ENCODE assay signal across 13 mouse cellular contexts in the genomic region with DNA sequence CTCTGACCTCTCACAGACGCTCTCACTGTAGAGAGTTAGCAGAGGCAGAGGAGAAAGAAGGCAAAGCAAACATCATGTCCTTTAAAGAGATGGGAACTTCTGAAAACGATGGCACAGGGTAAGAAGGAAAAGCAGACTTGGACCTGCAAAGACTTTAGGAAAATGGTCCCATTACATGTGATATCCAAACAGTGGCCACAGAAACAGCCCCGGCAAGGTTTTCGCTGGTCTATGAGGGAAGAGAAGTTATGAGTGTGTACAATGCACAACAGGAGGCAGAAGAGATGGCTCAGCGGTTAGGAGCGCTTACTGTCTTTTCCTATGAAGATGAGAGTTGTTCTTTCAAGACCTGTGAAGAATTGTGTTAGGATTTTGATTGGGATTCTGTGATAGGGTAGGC.
DNase-seq lines count a peak whose midpoint lies in the region; ATAC-seq lines count a peak whose summit lies in the region.
"Had no signal": no experiment of that assay in that cellular context is flagged by ENCODE, and none has a peak within 500 bp of the region (broad histone marks: within the 10 kb centered on the region; RNA-seq: fewer than 3 reads in every experiment).

No protein-coding gene starts in this region.

- no peaks in the 10 kb centered on the region for H3K36me3 ChIP-seq in heart, embryonic 10.5 days
- no peaks in the 10 kb centered on the region for H3K36me3 ChIP-seq in midbrain, embryonic 11.5 days (ENCODE audit: control insufficient read depth, insufficient read depth, low read length)
- H3K36me3 ChIP-seq in midbrain, embryonic 14.5 days (ENCODE audit: control insufficient read depth, insufficient read depth, low read length): no peaks in the 10 kb centered on the region
- H3K36me3 ChIP-seq: G1E had no signal

- no peak overlapping the region for H3K4me3 ChIP-seq in heart, embryonic 10.5 days
- H3K4me3 ChIP-seq in midbrain, embryonic 11.5 days (ENCODE audit: low read depth, low read length): no peak overlapping the region
- no peak overlapping the region for H3K4me3 ChIP-seq in midbrain, embryonic 14.5 days (replicated peaks; ENCODE audit: low read depth, low read length)

- H3K4me1 ChIP-seq in heart, embryonic 10.5 days: no peaks in the 10 kb centered on the region
- peaks cover 5% of the 10 kb centered on the region; the same call in 1 of the 2 replicates for H3K4me1 ChIP-seq in midbrain, embryonic 11.5 days (ENCODE audit: control insufficient read depth, insufficient read depth, low read length)
- no peaks in the 10 kb centered on the region for H3K4me1 ChIP-seq in midbrain, embryonic 14.5 days (ENCODE audit: control insufficient read depth, insufficient read depth, low read length)

- peak; percentile 79 for DNase-seq in heart, adult 11 months
- DNase-seq in heart, postnatal 36 days: no peak
- peak; percentile 45 for DNase-seq in heart, embryonic 10.5 days (ENCODE audit: low spot score)
- DNase-seq in heart, adult 9 months (ENCODE audit: low spot score in 2 of 2): no peak
- DNase-seq in midbrain, embryonic 11.5 days (ENCODE audit: low spot score, missing footprints): peak; percentile 83
- DNase-seq in midbrain, embryonic 14.5 days: no peak
- DNase-seq: adrenal gland, adult 8-10 months; cerebellum, adult 11-12 months had no signal

- no peak overlapping the region for H3K9ac ChIP-seq in midbrain, embryonic 11.5 days (ENCODE audit: low read length)
- H3K9ac ChIP-seq in midbrain, embryonic 14.5 days (replicated peaks; ENCODE audit: low read length): no peak overlapping the region

- intact Hi-C loops in heart, postnatal 36 days (cut with DNase I): loop anchor here (2.0 to 10.0 kb wide), 3 partner anchors 371 to 679 kb away; no protein-coding TSS in a partner anchor

- no peak for ATAC-seq in midbrain, embryonic 11.5 days (ENCODE audit: low FRiP score)
- no peak for ATAC-seq in midbrain, embryonic 14.5 days (ENCODE audit: low FRiP score, low TSS enrichment)
- ATAC-seq: activated CD4-positive, CD25-positive, alpha-beta regulatory T cell, adult 4 months; CD4-positive, CD25-positive, alpha-beta regulatory T cell, adult 4 months had no signal

- H3K27ac ChIP-seq in heart, embryonic 10.5 days: no peak overlapping the region
- no peak overlapping the region for H3K27ac ChIP-seq in midbrain, embryonic 11.5 days (ENCODE audit: low read depth, low read length)
- no peak overlapping the region for H3K27ac ChIP-seq in midbrain, embryonic 14.5 days (replicated peaks; ENCODE audit: low read depth, low read length)

- whole genome bisulfite sequencing in heart, embryonic 10.5 days: 63% methylated on average over 6 of the region's 6 CpGs
- 53% methylated on average over 6 of the region's 6 CpGs for WGBS in midbrain, embryonic 11.5 days
- WGBS in midbrain, embryonic 14.5 days: 64% methylated on average over 6 of the region's 6 CpGs

- H3K27me3 ChIP-seq in heart, embryonic 10.5 days (ENCODE audit: insufficient read depth, poor library complexity, severe bottlenecking): 0 out of 2 replicates have a peak, but pooled peaks cover 14% of the 10 kb centered on the region
- peaks cover 11% of the 10 kb centered on the region; the same call in 1 of the 2 replicates for H3K27me3 ChIP-seq in midbrain, embryonic 11.5 days (ENCODE audit: control insufficient read depth, insufficient read depth, low read length)
- no peaks in the 10 kb centered on the region for H3K27me3 ChIP-seq in midbrain, embryonic 14.5 days (ENCODE audit: control insufficient read depth, insufficient read depth, low read length)
- H3K27me3 ChIP-seq: CH12.LX, Patski had no signal

- no peak overlapping the region for H3K4me2 ChIP-seq in midbrain, embryonic 11.5 days
- no peak overlapping the region for H3K4me2 ChIP-seq in midbrain, embryonic 14.5 days (ENCODE audit: low read length)

- H3K9me3 ChIP-seq in heart, embryonic 10.5 days: no peaks in the 10 kb centered on the region
- H3K9me3 ChIP-seq in midbrain, embryonic 11.5 days (ENCODE audit: control insufficient read depth, low read length): no peaks in the 10 kb centered on the region; the same call in 1 of the 2 replicates
- H3K9me3 ChIP-seq in midbrain, embryonic 14.5 days (ENCODE audit: control insufficient read depth, low read length): peaks cover 6% of the 10 kb centered on the region; the same call in 1 of the 2 replicates
- H3K9me3 ChIP-seq: G1E had no signal

Comparison
In these comparisons a context has a peak if more than half of its experiments do, and no peak if none do; other contexts are left out.
1. DNase-seq: peak in heart, adult 11 months (single experiment), heart, embryonic 10.5 days (single experiment) and midbrain, embryonic 11.5 days (single experiment); none in heart, postnatal 36 days (0 of 2), heart, adult 9 months (0 of 2) and midbrain, embryonic 14.5 days (single experiment).